Mouse (Mus musculus) right cerebral cortex, adult 2 months (tissue): ENCODE data around the gene Nudcd3.

ENCODE experiments used
- DNase-seq, 2 experiments: peaks; one replicate each; pipeline ENCODE4 v3.0.0; 2021 to 2022; ENCODE audit warnings: low spot score in 2 of 2

Gene Nudcd3

DNA sequence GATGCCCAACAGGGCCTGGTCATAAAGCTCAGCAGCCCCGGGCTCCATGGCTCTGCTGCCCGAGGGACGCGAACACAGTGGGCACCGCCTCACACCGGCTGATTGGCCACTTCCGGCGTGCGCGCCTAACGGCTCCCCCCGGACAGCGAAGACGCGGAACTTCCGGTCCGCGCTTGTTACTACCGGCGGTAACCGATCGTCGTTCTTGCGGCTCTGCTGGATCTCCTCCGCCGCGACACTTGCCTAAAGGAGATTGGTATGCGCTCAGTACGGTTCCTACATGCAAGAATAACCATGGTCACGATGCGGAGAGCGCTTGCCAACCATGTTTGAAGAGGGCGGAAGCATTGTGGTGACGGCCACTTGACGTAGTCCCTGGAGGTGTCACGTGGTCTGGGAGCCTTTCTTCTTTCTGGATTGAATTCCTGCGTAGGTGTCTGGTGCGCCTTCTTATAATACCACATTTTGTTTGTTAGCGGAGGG lies at the start of gene Nudcd3:
TSS of gene Nudcd3 (minus strand) at position 329 of the 483 bp plus-strand sequence.
- DNase-seq = peak; percentile 90 to 94

- no peak for DNase-seq
These were observed 44.5 kb upstream of the Nudcd3 start for GRCm38 (mm10) chr11:6244707-6245106.

- DNase-seq = no peak
These were observed 32.8 kb upstream of the Nudcd3 start for GRCm38 (mm10) chr11:6233025-6233424.

- DNase-seq = no peak
These were observed 29.8 kb upstream of the Nudcd3 start, which contains the start of gene Npc1l1 for GRCm38 (mm10) chr11:6230012-6230411. Gene Npc1l1, minus strand, starts transcription at chr11:6230143.

- peak; percentile 56 to 64 for DNase-seq
These were observed 24.5 kb upstream of the Nudcd3 start for GRCm38 (mm10) chr11:6224541-6225229.

DNA sequence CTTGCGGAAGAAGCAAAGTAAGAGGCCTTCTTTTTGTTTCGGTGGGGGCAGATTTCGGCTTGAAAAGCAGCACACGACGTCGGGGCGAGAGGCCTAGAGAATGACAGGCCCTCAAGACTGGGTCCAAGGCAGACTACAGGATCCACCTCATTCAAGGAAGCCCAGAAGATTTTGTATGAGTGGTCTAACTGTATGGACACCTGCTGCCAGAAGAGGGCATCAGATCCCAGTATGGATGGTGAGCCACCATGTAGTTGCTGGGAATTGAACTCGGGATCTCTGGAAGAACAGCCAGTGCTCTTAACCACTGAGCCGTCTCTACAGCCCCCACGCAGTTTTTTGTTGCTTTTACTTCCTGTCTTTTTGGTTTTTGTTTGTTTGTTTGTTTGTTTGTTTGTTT lies 22.0 kb upstream of the Nudcd3 start:
- DNase-seq = no peak

DNA sequence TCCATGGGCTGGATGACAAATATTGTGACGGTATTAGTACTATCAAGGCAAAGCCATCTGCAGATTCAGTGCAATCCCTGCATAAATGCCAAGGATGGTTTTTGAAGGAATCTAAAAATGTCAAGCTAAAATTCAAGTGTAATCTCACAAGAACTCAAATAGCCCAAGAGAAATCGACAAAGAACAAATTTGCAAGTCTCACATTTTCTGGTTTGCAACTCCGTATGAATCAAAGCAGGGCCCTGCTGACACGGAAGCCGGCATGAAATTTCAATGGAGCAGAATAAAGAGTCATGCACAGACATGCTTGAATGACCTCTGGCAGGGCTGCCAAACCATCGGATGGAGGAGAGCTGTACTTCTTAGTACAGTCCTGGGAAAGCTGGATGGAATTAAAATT lies 19.8 kb upstream of the Nudcd3 start:
- DNase-seq = no peak

DNA sequence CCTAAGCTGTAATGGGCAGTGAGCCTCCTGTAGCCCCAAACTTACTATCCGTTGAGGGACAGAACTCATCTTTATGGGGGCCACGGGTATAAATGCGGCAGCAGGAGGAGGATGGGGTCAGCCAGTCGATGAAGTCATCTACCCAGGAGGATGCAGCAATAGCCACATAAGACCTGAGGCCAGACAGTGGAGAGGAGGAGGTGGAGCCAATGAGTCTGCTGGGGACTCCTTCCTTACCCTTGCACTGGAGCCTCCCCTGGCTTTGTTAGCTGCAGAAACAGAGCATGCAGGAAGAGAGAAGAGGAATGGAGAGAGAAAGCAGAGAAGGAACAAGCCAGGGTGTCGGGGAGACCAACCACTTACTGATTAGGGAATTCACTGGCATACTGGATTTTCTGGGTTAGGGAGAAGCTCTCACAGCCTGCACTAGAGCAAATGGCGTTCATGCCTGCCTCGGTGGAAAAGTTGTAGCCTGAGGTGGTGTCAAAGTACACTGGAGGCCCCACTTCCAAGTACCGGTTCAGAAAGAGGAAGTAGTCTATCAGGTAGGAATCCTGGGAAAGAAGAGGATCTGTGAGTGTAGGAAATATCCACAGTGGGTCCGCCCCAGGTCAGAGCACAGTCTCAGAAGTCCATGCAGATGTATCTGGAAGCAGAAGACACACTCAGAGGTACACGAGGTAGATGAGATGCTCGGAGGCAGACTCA lies 18.1 kb upstream of the Nudcd3 start:
- DNase-seq = no peak

DNA sequence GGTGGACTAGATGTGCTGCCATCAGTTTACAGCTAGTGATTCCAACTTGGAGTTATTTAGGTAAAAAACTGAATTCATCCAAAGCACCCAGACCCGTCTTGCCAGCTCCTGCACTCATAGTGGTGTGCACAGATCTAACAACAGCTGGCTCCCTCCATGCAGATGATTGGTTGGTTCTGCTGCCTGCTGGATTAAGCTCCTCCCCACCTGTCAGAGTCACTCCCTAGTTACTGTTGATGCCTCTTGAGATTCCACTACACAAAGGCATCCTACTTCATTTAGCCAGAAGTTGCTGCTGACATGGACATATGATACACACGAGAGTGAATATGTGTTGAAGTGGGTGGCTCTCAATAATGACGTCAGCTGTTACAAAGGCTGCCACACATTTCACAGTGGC lies 16.6 kb upstream of the Nudcd3 start:
- no peak for DNase-seq

DNA sequence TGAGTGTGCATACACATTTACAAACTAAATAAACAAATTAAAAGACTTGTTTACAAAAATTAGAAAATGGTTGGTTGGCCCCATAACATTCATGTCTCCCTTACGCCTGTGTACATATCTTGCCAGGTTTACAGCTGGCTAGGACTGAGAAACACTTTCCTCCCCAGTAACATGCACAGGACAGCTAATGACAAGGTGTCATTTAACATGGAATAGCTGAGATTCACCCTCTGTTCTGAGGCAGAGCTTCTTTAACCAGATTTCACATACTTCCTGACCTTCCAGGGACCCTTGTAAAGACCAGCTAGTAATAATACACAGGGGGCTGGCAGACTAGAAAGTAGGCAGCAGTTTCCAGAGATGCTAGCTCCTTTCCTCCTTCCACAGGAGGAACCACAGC lies 7.9 kb upstream of the Nudcd3 start:
- no peak for DNase-seq

- no peak for DNase-seq
These were observed 6.9 kb upstream of the Nudcd3 start for GRCm38 (mm10) chr11:6207090-6207489.

- no peak for DNase-seq
These were observed 355 bp upstream of the Nudcd3 start for GRCm38 (mm10) chr11:6200570-6200969.

DNA sequence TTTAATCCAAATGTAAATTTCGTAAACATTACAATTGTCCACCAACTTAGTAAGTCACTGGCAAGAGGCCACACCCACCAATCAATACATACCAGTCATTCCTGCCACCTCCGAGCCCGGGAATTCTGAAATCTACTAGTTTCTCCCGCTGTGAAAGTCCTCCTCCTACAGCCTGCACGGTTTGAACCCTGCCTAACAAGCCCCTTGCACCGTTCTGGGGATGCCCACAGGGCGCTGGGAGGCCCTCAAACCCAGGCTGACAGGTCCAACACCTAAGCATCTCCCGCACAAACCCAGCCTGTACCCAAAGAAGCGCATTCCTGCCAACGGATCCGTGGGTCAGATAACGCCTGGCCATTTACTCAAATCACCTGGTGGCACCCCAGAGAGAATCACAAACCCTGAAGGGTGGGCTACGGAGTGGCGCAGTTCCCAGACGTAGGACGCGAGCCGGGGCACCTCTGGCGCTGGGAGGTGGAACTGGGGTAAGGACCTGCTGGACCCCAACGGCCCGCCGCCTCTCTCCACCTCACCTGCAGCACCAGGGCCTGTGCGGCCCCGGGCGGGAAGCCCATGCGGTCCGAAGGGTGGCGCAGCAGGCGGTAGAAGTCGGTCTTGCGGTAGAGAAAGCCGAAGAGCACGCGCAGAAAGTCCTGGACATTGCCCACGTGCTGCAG lies 667 bp downstream of the Nudcd3 start, which contains the start of gene A730071L15Rik:
TSS of gene A730071L15Rik (plus strand) at position 620 of the 677 bp plus-strand sequence.
- DNase-seq = no peak

DNA sequence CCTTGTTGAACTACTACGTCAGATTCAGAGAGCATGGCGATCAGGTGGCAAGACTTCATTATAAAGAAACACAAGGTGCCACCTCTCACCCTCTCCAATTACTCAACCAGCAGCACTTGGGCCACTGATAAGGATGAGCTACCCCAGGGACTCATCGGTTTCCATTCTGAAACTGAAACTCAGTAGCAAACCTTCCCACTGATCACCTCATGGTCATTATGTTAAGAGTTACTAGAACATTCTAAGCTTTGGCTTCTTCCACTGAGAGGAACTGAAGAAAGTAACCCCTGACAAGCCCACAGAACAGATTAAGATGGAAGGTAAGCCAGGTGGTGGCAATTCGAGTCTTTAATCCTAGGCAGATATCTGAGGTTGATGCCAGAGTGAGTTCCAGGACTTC lies 1.8 kb downstream of the Nudcd3 start:
- DNase-seq = no peak

- no peak for DNase-seq
These were observed 3.4 kb downstream of the Nudcd3 start for GRCm38 (mm10) chr11:6196780-6197179.

GRCm38 (mm10) chr11:6187878-6188277 lies 12.3 kb downstream of the Nudcd3 start:
- peak; percentile 96 to 98 for DNase-seq

DNA sequence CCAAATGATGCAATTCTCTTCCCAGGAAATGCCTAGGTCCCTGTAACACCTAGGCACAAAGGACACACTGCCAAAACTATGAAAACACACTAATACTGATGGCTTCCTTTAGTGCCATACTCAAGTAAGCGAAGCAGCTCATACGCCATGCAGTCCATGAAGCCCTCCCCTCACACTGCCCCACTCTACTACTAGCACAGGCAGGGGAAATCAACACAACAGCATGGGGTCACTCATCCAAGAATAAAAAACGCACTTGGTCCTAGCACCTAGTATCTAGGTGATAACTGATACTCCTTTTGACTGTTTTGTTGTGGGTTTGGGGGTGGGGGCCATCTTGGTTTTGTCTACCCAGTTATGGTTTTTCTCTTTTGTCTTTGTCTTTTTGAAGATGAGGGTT lies 12.8 kb downstream of the Nudcd3 start:
- DNase-seq = no peak

DNA sequence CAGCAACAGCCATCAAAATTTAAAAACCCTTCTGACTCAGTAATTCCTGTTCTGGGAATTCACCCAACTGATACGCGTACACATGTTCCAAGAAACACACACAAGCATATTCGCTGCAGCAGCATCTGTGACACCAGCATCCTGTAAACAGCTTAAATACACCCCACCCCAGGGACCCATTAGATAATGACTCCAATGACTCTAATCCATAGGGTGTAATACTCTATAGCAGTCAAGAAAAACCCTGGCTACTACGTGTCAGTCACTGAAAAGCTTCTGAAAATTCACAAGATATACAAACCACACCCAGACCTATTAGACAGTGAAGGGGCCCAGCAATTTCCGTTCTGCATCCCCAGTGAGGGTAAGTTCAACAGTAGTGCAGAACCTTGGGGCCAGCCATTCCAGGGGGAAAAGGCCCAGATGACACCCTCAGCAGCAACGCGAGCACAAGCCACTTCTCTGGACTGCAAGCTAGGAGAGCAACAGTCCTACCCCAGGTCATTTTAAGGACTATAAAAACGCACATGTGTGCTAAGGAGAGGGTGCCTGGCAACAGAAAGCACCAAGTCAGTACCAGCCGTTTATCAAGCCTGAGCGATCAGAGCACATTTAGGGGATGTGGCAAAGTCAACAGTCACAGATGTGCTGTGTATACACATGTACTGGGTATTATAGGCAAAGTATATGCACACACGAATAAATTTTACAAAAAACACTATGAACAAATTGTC lies 15.8 kb downstream of the Nudcd3 start:
- no peak for DNase-seq

- no peak for DNase-seq
These were observed 17.0 kb downstream of the Nudcd3 start for GRCm38 (mm10) chr11:6183246-6183645.

DNA sequence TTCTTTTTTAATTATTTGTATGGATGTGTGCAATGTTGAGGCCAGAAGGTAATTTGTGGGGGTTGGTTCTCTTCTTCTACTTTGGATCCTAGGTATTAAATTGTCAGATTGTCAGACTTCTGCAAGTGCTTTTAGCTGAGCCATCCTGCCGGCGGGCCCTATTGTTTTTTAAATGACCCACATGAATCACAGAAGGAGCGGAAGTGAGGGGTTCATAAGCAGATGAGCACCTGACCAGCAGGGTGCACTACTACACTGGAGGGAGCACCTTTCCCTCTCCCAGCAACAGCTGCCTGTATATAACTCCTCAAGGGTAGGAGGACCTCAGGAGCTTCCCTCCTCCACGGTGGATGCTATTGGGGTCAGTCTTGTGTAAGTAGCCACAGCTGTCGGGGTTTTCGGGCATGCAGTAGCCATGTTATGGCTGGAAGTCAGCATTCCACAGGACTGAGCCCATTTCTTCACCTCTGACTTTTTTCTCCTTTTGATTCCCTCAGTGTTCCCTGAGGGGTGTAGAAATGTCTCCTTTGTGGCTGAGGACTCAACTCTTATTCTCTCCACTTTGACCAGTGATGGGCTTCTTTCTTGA lies 19.3 kb downstream of the Nudcd3 start:
- DNase-seq = no peak

DNA sequence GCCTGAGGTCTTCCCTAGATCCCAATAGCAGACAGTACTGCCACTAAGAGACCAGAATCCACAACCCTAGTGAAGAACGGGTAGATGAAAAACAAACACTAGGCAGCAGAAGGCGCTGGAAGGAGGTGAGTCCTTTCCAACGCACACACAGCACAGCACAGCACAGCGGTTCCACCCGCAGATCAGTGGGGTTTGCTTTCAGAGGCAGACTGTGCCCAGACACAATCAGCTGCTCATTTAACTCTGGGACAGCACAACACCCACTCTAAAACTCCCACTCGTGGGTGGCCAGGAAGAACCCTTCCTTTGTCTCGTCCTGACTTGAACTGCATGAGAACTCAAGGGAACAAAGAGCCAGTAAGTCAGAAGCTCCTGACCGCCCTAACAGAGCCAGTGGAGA lies 21.0 kb downstream of the Nudcd3 start:
- peak; percentile 43 to 55 for DNase-seq
